Mouse (Mus musculus): ENCODE results near the gene Gm43191.

Gm43191 gene

GRCm38 (mm10) chr3:116618855-116619254, 62.2 kb downstream of the Gm43191 start:
- DNase-seq, result no peak

GRCm38 (mm10) chr3:116615318-116616068, 65.6 kb downstream of the Gm43191 start:
- DNase-seq, result no peak

DNA sequence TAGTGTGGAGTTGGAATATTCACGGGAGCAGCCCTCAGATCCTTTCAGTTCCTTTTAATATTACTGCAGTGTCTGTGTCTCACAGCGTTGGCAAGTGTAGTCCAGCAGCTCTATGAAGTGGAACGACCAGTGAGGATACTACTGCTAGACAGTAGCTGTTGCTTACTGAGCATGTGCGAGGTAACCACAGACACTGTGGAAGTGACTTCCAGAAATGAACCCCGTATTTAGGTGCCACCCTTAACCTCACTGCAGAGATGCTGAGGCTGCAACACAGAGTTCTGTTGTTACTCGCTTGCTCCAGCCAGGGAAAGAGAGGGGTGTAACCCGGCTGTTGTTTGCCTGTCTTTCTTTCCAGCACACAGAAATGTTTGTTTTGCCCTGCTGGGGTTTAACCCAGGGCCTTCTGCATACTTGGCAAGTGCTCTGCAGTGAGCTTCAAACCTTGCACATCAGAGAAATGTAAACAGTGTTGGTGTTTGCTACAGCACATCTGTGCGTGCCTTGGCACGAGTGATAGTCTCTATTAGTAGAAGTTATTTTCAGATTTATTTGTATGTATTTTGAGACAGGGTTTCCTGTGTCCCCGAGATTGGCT, 66.7 kb downstream of the Gm43191 start, which contains the start of gene Trmt13:
Gene Trmt13 (minus strand): TSS at position 293 of the 598 bp plus-strand sequence.
- DNase-seq, result no peak

DNA sequence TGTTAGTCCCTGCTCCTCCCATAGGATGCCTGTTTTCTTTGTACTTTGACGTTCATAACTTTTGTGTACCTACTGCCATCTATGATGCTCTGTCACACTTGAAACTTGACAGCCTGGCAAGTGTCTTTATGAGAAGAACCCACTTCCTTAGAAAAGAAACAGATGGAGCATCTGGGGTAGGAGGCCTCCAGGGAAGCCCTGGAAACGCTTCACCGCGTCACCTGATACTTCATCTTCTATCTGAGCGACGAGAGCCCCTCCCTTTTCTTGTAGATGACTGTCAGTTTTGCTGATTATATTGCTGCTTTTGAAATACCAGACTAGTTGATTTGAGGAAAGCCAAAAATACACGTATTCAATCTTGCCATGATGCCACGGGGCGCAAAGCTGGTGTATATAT, 76.5 kb downstream of the Gm43191 start:
- DNase-seq, result no peak

DNA sequence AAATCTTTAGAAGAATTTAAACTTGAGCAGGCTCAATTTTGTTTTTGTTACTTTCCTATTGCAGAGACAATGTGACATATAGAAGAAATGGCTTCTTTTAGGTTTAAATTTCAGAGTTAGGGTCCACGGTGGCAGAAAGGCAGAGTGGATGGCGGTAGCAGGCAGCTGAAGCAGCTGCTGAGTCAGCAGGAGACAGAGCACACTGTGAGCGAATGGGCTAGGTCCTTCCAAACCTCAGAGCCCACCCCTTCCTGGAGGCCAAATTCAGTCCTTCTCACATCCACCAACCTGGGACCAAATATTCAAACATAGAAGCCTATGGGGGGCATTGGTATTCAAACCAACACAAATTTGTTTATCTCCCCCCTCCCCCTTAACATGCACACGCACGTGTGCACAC, 79.3 kb downstream of the Gm43191 start:
- DNase-seq, result no peak

- DNase-seq, result no peak
Observed at GRCm38 (mm10) chr3:116601005-116601404, 80.1 kb downstream of the Gm43191 start.

GRCm38 (mm10) chr3:116599705-116600104, 81.4 kb downstream of the Gm43191 start:
- no peak for DNase-seq

GRCm38 (mm10) chr3:116595603-116595991, 85.5 kb downstream of the Gm43191 start:
- DNase-seq, result no peak

- DNase-seq, result peak; percentile 90 to 98
Observed at GRCm38 (mm10) chr3:116594728-116595602, 86.1 kb downstream of the Gm43191 start, which contains the start of gene Sass6. Gene Sass6, plus strand, starts transcription at chr3:116594982.

- no peak for DNase-seq
Observed at GRCm38 (mm10) chr3:116594076-116594727, 86.9 kb downstream of the Gm43191 start.
